ENCODE assay signal across 21 mouse cellular contexts in genomic region chr11:62699749-62700148, GRCm38 (mm10). TPM values are rescaled to one million over a fixed set of nuclear protein-coding genes. Genes with fewer than 3 reads are reported as not detected.
A peak's percentile ranks its signal among the peaks of the same experiment; 100 is the strongest.
DNase-seq lines count a peak whose midpoint lies in the region; ATAC-seq and TF ChIP-seq lines count a peak whose summit lies in the region.
"Had no signal": no experiment of that assay in that cellular context is flagged by ENCODE, and none has a peak within 500 bp of the region (broad histone marks: within the 10 kb centered on the region; RNA-seq: fewer than 3 reads in every experiment).

No protein-coding gene starts in this region.

- H3K9me3 ChIP-seq in liver, postnatal 0 days (ENCODE audit: low read length): no peaks in the 10 kb centered on the region
- H3K9me3 ChIP-seq: hindbrain, embryonic 10.5 days; limb, embryonic 15.5 days; neural tube, embryonic 13.5 days had no signal

- peak; percentile 34 for TF ChIP-seq CTCF in liver, postnatal 0 days (IDR thresholded peaks at IDR 0.05; ENCODE audit: low read depth)

- no peak overlapping the region for H3K9ac ChIP-seq in liver, postnatal 0 days (replicated peaks)
- H3K9ac ChIP-seq: heart, embryonic 13.5 days; limb, embryonic 15.5 days; neural tube, embryonic 13.5 days had no signal

- no peak overlapping the region for H3K4me3 ChIP-seq in liver, postnatal 0 days (ENCODE audit: low read depth, low read length)
- H3K4me3 ChIP-seq: heart, embryonic 13.5 days; hindbrain, embryonic 10.5 days; limb, embryonic 15.5 days; neural tube, embryonic 13.5 days had no signal

- WGBS in liver, postnatal 0 days (ENCODE audit: insufficient replicate concordance): 45% methylated on average over 4 of the region's 4 CpGs

- no peak for ATAC-seq in liver, postnatal 0 days
- peak; percentile 53 for ATAC-seq in CD4-positive, CD25-positive, alpha-beta regulatory T cell, adult 4 months
- ATAC-seq in megakaryocyte, adult 5-6 weeks (ENCODE audit: poor library complexity, severe bottlenecking): 0 out of 2 replicates have a peak, but pooled peaks have one; percentile 40
- ATAC-seq: forebrain, embryonic 16.5 days; midbrain, embryonic 16.5 days had no signal

- no peak for DNase-seq in liver, postnatal 0 days
- DNase-seq in liver (no peak), 416B (ENCODE audit: low read depth) (peak; percentile 88), MN1 (ENCODE audit: low spot score) (no peak)
- no peak for DNase-seq in adrenal gland, postnatal 14 days
- DNase-seq in urinary bladder, postnatal 25 days (ENCODE audit: low spot score): no peak
- DNase-seq: adrenal gland, postnatal 36 days; gastrocnemius, postnatal 14 days; kidney, adult 8-10 months had no signal

- no peaks in the 10 kb centered on the region for H3K36me3 ChIP-seq in liver, postnatal 0 days (replicated peaks; ENCODE audit: insufficient read depth, low read length)
- H3K36me3 ChIP-seq: heart, embryonic 13.5 days; hindbrain, embryonic 10.5 days; limb, embryonic 15.5 days; neural tube, embryonic 13.5 days had no signal

- no peak overlapping the region for H3K27ac ChIP-seq in liver, postnatal 0 days (ENCODE audit: low read depth)
- H3K27ac ChIP-seq: heart, embryonic 13.5 days; hindbrain, embryonic 10.5 days; limb, embryonic 15.5 days; neural tube, embryonic 13.5 days had no signal

- H3K4me1 ChIP-seq in liver, postnatal 0 days (ENCODE audit: insufficient read depth): no peaks in the 10 kb centered on the region
- H3K4me1 ChIP-seq: heart, embryonic 13.5 days; hindbrain, embryonic 10.5 days; limb, embryonic 15.5 days; neural tube, embryonic 13.5 days had no signal

- no peaks in the 10 kb centered on the region for H3K27me3 ChIP-seq in liver, postnatal 0 days (ENCODE audit: insufficient read depth, low read length)
- H3K27me3 ChIP-seq: heart, embryonic 13.5 days; limb, embryonic 15.5 days; neural tube, embryonic 13.5 days had no signal

- H3K4me2 ChIP-seq in liver, postnatal 0 days (ENCODE audit: low read depth, low read length): no peak overlapping the region
- H3K4me2 ChIP-seq: heart, embryonic 13.5 days; limb, embryonic 15.5 days; neural tube, embryonic 13.5 days had no signal

- TF ChIP-seq EP300 in liver, postnatal 0 days (IDR thresholded peaks at IDR 0.05; ENCODE audit: low read depth): no peak

RNA-seq across cellular contexts. Expression of gene Zfp287, which starts 32.0 kb away (rescaled TPM):
- polyA plus RNA-seq in liver, postnatal 0 days (2015; fragmentation: Nextera tagmentation; extraction: Ambion mirVana): 0.27 and 0.35 TPM in 2 replicates
- polyA plus RNA-seq in CD4-positive, CD25-positive, alpha-beta regulatory T cell, adult 4 months (2017; shearing (Covaris generic)): 10 to 100 TPM; 16.9 to 20.4 TPM
- 2.9 TPM in 2 replicates for total RNA-seq in megakaryocyte, adult 5-6 weeks (2015)
- 2.3 and 2.7 TPM in 2 replicates for total RNA-seq in megakaryocyte, adult 5-6 weeks (2017)
- 4.5 and 5.4 TPM in 2 replicates for total RNA-seq in adrenal gland, postnatal 14 days (2021)

RNA-seq across cellular contexts. Expression of gene Mmgt2, which starts 51.3 kb away (rescaled TPM):
- polyA plus RNA-seq in liver, postnatal 0 days (2015; fragmentation: Nextera tagmentation; extraction: Ambion mirVana): 7.8 and 9.6 TPM in 2 replicates
- polyA plus RNA-seq in CD4-positive, CD25-positive, alpha-beta regulatory T cell, adult 4 months (2017; shearing (Covaris generic)): 10 to 100 TPM; 42.9 to 59.1 TPM
- 19.0 and 19.3 TPM in 2 replicates for total RNA-seq in megakaryocyte, adult 5-6 weeks (2015)
- total RNA-seq in megakaryocyte, adult 5-6 weeks (2017): 7.2 and 10.9 TPM in 2 replicates
- total RNA-seq in adrenal gland, postnatal 14 days (2021): 26.6 and 35.7 TPM in 2 replicates

RNA-seq across cellular contexts. Expression of gene Lrrc75a, which starts 51.4 kb away (rescaled TPM):
- polyA plus RNA-seq in liver, postnatal 0 days (2015; fragmentation: Nextera tagmentation; extraction: Ambion mirVana): 1.1 and 1.3 TPM in 2 replicates
- polyA plus RNA-seq in CD4-positive, CD25-positive, alpha-beta regulatory T cell, adult 4 months (2017; shearing (Covaris generic)): 1 to 10 TPM; 1.9 to 4.6 TPM
- 5.7 TPM in 2 replicates for total RNA-seq in megakaryocyte, adult 5-6 weeks (2015)
- total RNA-seq in megakaryocyte, adult 5-6 weeks (2017): 3.6 and 5.7 TPM in 2 replicates
- 28.7 and 31.7 TPM in 2 replicates for total RNA-seq in adrenal gland, postnatal 14 days (2021)

RNA-seq across cellular contexts. Expression of gene Gm10428, which starts 53.2 kb away (rescaled TPM):
- not detected in 2 replicates for polyA plus RNA-seq in liver, postnatal 0 days (2015; fragmentation: Nextera tagmentation; extraction: Ambion mirVana)
- not detected for polyA plus RNA-seq in CD4-positive, CD25-positive, alpha-beta regulatory T cell, adult 4 months (2017; shearing (Covaris generic))
- not detected in 2 replicates for total RNA-seq in megakaryocyte, adult 5-6 weeks (2015)
- not detected in 2 replicates for total RNA-seq in megakaryocyte, adult 5-6 weeks (2017)
- not detected in 2 replicates for total RNA-seq in adrenal gland, postnatal 14 days (2021)
- total RNA-seq: adrenal gland, postnatal 36 days; ES-E14; gastrocnemius, postnatal 14 days; layer of hippocampus, adult 18-20 months had no signal
- polyA plus RNA-seq: forebrain, embryonic 16.5 days; heart, embryonic 13.5 days; hindbrain, embryonic 10.5 days; limb, embryonic 15.5 days; lung, embryonic 16.5 days; midbrain, embryonic 16.5 days; neural tube, embryonic 13.5 days; spleen, adult 2 months had no signal
